Mouse (Mus musculus): ENCODE measurements around the gene Plcz1.

DNA sequence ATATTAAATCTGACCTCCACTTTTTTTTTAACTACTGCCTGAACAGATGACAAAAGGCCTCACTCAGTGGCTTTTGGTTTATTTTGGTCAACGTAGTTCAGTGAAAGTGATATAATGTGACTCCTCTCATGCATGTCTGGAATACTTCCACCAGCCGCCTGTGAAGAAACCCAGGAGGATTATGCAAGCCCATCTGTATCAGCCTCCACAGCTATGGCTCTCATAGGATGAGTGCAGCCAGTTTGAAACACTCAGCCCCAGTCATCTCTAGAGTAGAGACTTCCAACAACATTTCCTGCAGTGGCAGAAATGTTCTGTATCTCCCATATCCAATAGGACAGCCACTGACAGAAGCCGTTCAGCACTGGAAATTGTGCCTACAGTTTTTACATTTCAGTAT lies 63.1 kb downstream of the Plcz1 start:
- TF ChIP-seq CTCF (IDR thresholded peaks at IDR 0.05; ENCODE audit: low read depth, low read length) (no peak), POLR2A (IDR thresholded peaks at IDR 0.05; ENCODE audit: borderline replicate concordance, low read depth, low read length) (no peak)
